Mouse (Mus musculus): Measurements from ENCODE around the gene Galnt9. TPM values are rescaled to one million over a fixed set of nuclear protein-coding genes. Genes with fewer than 3 reads are reported as not detected.

Galnt9 gene
- polyA plus RNA-seq, 1 experiment from 2014 or later = 23.9 TPM

DNA sequence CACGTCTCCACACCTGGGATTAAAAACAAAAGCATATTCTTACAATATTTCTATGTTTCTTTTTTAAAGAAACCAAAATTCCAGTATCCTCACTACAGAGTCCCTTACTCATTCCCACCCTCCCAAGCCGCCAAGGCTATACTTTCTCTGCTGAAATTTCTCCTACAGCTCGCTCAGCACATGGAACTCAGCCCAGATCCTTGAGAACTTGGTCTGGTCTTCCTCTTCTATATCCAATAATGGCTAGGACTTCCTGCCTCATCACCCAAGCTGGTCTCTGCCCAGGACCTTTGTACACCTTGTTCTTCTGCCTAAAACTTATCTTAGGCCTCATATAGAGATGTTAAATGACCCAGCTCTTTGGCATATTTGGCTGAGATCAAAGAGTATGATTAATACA lies 37.3 kb upstream of the Galnt9 start:
- H3K36me3 ChIP-seq (replicated peaks; ENCODE audit: control insufficient read depth, insufficient read depth) = no peaks in the 10 kb centered on the region
- WGBS = 80% methylated on average over 3 of the region's 3 CpGs
- ATAC-seq (ENCODE audit: low FRiP score) (no peak), DNase-seq (ENCODE audit: low spot score) (no peak)
- H3K27ac ChIP-seq = no peak overlapping the region
- no peaks in the 10 kb centered on the region for H3K27me3 ChIP-seq (ENCODE audit: control insufficient read depth, insufficient read depth, low read length)
- H3K4me3 ChIP-seq (replicated peaks; ENCODE audit: low read length) = no peak overlapping the region
- H3K9ac ChIP-seq = no peak overlapping the region
- H3K4me1 ChIP-seq (replicated peaks; ENCODE audit: control insufficient read depth, insufficient read depth, low read length) = peaks cover 14% of the 10 kb centered on the region
- no peaks in the 10 kb centered on the region for H3K9me3 ChIP-seq (ENCODE audit: control insufficient read depth, low read length)
- no peak overlapping the region for H3K4me2 ChIP-seq (replicated peaks)

DNA sequence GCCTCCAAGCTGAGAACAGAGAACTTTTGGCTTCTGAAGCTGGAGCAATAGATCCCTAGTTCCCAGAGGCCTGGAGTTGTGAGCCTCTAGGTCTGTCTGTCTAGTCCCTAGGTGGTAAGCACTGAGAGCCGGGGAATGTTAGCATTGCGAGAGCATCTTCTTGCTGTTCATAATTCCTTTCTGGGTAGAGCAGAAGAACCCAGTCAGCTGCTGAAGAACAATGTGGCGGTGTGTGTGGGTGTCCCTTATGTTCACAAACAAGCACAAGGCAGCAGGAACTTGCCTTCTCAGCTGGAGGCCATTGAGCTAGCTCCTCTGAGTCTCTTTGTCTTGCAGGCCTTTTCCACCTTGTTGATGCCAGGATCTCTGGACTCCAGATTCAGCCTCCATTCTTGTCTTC lies 36.2 kb upstream of the Galnt9 start:
- H3K4me1 ChIP-seq (replicated peaks; ENCODE audit: control insufficient read depth, insufficient read depth, low read length) = peaks cover 14% of the 10 kb centered on the region
- no peak overlapping the region for H3K4me3 ChIP-seq (replicated peaks; ENCODE audit: low read length)
- 75% methylated on average over 3 of the region's 3 CpGs for WGBS
- H3K9ac ChIP-seq = no peak overlapping the region
- no peak overlapping the region for H3K27ac ChIP-seq
- DNase-seq (ENCODE audit: low spot score) = no peak
- H3K36me3 ChIP-seq (replicated peaks; ENCODE audit: control insufficient read depth, insufficient read depth) = no peaks in the 10 kb centered on the region
- H3K27me3 ChIP-seq (ENCODE audit: control insufficient read depth, insufficient read depth, low read length) = no peaks in the 10 kb centered on the region
- ATAC-seq (ENCODE audit: low FRiP score) = no peak
- H3K9me3 ChIP-seq (ENCODE audit: control insufficient read depth, low read length) = no peaks in the 10 kb centered on the region
- no peak overlapping the region for H3K4me2 ChIP-seq (replicated peaks)

DNA sequence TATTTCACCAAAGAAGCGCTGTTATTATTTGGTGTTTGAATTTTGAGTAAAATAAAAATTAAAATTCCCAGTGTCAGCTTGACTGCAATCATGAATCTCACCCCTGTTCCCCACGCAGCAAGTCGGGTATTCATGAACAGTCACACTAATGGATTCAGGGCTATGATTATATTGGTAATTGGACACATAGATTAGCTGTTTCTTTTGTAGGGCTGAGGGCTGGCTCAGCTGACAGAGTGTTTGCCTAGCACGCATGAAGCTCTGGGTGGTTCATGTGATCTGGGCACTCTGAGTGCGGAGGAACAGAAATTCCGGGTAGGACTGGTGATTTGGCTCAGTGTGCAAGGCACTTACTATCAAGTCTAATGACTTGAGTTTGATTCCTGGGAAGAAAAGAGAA lies 33.8 kb upstream of the Galnt9 start:
- no peak overlapping the region for H3K4me3 ChIP-seq (replicated peaks; ENCODE audit: low read length)
- H3K27me3 ChIP-seq (ENCODE audit: control insufficient read depth, insufficient read depth, low read length) = no peaks in the 10 kb centered on the region
- H3K36me3 ChIP-seq (replicated peaks; ENCODE audit: control insufficient read depth, insufficient read depth) = no peaks in the 10 kb centered on the region
- no peak overlapping the region for H3K4me2 ChIP-seq (replicated peaks)
- ATAC-seq (ENCODE audit: low FRiP score) (no peak), DNase-seq (ENCODE audit: low spot score) (no peak)
- H3K9me3 ChIP-seq (ENCODE audit: control insufficient read depth, low read length) = no peaks in the 10 kb centered on the region
- no peak overlapping the region for H3K9ac ChIP-seq
- WGBS = 73% methylated on average over 6 of the region's 6 CpGs
- H3K27ac ChIP-seq = no peak overlapping the region
- H3K4me1 ChIP-seq (replicated peaks; ENCODE audit: control insufficient read depth, insufficient read depth, low read length) = peaks cover 13% of the 10 kb centered on the region

DNA sequence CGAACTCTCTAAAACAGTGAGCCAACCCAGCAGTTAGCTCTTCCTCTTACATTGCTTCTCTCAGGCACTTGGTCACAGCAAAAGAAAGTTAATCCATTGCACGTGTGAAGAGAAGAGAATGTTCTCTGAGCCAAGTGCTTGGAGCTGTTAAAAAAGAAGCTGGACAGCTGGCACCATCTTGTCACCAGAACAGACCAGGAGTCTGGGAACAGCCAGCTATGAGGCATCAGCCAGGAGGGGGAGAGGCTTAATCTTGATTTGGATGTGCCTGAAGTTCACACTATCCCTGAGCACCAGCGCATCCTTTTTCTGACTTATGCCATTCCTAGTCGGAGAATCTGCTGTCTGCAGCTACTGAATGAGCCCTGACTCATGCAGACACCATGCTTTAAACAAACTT lies 30.4 kb upstream of the Galnt9 start:
- DNase-seq (ENCODE audit: low spot score) (no peak), ATAC-seq (ENCODE audit: low FRiP score) (no peak)
- Histone ChIP-seq H3K4me3 (replicated peaks; ENCODE audit: low read length) (no peak overlapping the region), H3K9ac (no peak overlapping the region), H3K4me2 (replicated peaks) (no peak overlapping the region), H3K27me3 (ENCODE audit: control insufficient read depth, insufficient read depth, low read length) (no peaks in the 10 kb centered on the region), H3K9me3 (ENCODE audit: control insufficient read depth, low read length) (no peaks in the 10 kb centered on the region), H3K36me3 (replicated peaks; ENCODE audit: control insufficient read depth, insufficient read depth) (no peaks in the 10 kb centered on the region), H3K4me1 (replicated peaks; ENCODE audit: control insufficient read depth, insufficient read depth, low read length) (no peaks in the 10 kb centered on the region), H3K27ac (no peak overlapping the region)
- 84% methylated on average over 4 of the region's 4 CpGs for WGBS

DNA sequence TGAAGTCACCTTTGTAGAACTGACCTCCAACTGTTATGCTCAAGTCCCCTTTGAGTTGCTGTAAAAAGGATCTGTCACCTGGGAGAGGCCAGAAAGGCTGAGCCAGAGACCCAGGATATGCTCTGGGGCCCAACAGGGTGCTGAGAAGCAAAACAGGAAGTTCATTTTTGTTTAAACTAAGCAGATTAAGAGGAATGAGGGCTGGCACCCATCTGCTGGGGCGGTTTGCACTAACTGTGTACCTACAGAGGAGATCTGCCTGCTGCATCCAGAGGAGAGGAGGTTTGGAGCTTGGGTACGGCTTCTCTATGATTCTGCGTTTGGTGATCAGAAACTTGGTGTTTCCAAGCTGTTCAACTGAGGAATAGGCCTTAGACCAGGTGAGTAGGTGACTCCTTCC lies 29.5 kb upstream of the Galnt9 start:
- no peak for DNase-seq (ENCODE audit: low spot score)
- WGBS = 89% methylated on average over 3 of the region's 3 CpGs
- Histone ChIP-seq H3K9ac (no peak overlapping the region), H3K36me3 (replicated peaks; ENCODE audit: control insufficient read depth, insufficient read depth) (no peaks in the 10 kb centered on the region), H3K9me3 (ENCODE audit: control insufficient read depth, low read length) (no peaks in the 10 kb centered on the region), H3K4me3 (replicated peaks; ENCODE audit: low read length) (no peak overlapping the region), H3K4me1 (replicated peaks; ENCODE audit: control insufficient read depth, insufficient read depth, low read length) (no peaks in the 10 kb centered on the region), H3K4me2 (replicated peaks) (no peak overlapping the region), H3K27me3 (ENCODE audit: control insufficient read depth, insufficient read depth, low read length) (no peaks in the 10 kb centered on the region), H3K27ac (no peak overlapping the region)
- no peak for ATAC-seq (ENCODE audit: low FRiP score)

DNA sequence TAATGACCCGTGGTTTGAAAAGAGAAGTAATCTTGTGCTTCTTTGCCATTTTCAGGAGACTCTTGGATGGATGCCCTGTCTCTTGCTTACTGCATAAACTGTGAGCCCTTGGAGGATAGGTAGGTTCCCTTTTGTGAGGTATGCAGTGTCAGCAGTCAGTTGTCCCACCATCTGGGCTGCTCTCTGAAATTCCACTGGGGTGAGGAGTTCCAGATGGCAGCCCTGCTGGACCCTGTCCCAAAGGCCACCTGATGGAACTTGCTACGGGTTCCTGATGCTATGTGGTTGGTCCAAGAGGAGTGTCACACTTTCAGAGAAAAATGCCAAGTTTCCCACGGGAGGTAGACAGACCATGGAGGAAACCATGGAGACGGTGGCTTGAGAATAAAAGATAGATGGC lies 27.8 kb upstream of the Galnt9 start:
- no peak for DNase-seq (ENCODE audit: low spot score)
- ATAC-seq (ENCODE audit: low FRiP score) = no peak

DNA sequence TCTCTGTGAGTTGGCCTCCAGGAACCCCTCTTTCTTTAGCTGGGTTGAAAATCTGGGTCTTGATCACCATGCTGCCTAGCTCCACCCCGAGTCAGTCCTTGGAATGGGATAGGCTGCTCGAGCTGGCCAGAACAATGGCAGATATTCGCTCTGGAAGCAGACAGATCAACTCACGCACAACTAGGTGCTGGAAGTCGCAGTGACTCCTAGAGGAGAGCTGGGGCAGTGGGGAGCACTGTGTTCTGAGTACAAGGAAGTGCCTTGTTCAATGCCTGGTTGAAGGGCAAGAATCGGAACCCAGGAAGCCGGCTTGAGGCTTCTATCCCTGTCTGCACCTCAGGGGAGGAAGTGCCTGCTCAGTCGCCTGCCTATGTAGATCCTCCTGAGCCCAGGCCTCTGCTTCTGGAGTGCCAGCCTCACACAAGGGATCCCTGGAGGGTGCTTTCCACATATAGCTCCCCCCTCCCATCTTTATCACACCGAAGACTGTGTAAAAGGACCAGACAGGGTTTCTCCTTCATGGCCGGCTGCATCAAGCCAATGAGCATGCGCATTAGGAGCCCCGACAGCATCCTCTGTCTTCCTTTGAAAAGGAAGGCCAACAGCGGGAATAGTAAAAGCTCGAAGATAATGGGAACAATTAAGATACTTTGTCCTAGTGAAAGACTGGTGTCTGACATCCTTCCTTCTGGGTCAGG lies 25.9 kb upstream of the Galnt9 start:
- H3K27ac ChIP-seq = peak overlapping the region; percentile 57
- H3K27me3 ChIP-seq (ENCODE audit: control insufficient read depth, insufficient read depth, low read length) = no peaks in the 10 kb centered on the region
- ATAC-seq (ENCODE audit: low FRiP score) (0 out of 2 replicates have a peak, but pooled peaks have one; percentile 17), DNase-seq (ENCODE audit: low spot score) (peak; percentile 41)
- no peak overlapping the region for H3K4me3 ChIP-seq (replicated peaks; ENCODE audit: low read length)
- H3K36me3 ChIP-seq (replicated peaks; ENCODE audit: control insufficient read depth, insufficient read depth) = no peaks in the 10 kb centered on the region
- WGBS = 20% methylated on average over 14 of the region's 14 CpGs
- no peaks in the 10 kb centered on the region for H3K4me1 ChIP-seq (replicated peaks; ENCODE audit: control insufficient read depth, insufficient read depth, low read length)
- peak overlapping the region; percentile 20; the same call in 1 of the 2 replicates for H3K4me2 ChIP-seq (replicated peaks)
- H3K9ac ChIP-seq = no peak overlapping the region
- no peaks in the 10 kb centered on the region for H3K9me3 ChIP-seq (ENCODE audit: control insufficient read depth, low read length)

More for the DNA sequence above, 27.8 kb upstream of the Galnt9 start:
- Histone ChIP-seq H3K4me1 (replicated peaks; ENCODE audit: control insufficient read depth, insufficient read depth, low read length) (no peaks in the 10 kb centered on the region), H3K9me3 (ENCODE audit: control insufficient read depth, low read length) (no peaks in the 10 kb centered on the region), H3K4me2 (replicated peaks) (no peak overlapping the region), H3K4me3 (replicated peaks; ENCODE audit: low read length) (no peak overlapping the region), H3K9ac (no peak overlapping the region), H3K27ac (no peak overlapping the region), H3K36me3 (replicated peaks; ENCODE audit: control insufficient read depth, insufficient read depth) (no peaks in the 10 kb centered on the region), H3K27me3 (ENCODE audit: control insufficient read depth, insufficient read depth, low read length) (no peaks in the 10 kb centered on the region)
- WGBS = 68% methylated on average over 4 of the region's 4 CpGs

DNA sequence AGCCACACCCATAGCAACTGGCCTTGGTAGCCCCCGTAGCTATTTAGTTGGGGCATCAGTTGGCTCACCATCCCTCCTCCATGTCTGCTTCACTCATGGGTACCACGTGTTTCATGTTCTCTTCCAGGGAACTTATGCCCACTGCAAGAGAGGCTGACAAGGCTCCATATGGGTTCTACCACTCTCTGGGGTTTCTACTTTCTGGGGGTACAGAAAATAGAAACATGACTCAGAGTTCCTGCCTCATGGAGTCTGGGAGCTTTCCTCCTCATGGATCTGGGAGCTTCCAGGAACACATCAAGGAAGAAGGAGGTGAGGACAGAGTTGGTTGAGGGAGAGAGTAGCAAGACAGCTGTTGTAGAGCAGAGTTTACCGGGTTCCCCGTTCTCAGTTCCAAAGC lies 23.2 kb upstream of the Galnt9 start:
- DNase-seq (ENCODE audit: low spot score) = no peak
- ATAC-seq (ENCODE audit: low FRiP score) = no peak
- H3K4me3 ChIP-seq (replicated peaks; ENCODE audit: low read length) = no peak overlapping the region
- no peak overlapping the region for H3K9ac ChIP-seq
- H3K27ac ChIP-seq = no peak overlapping the region
- no peaks in the 10 kb centered on the region for H3K27me3 ChIP-seq (ENCODE audit: control insufficient read depth, insufficient read depth, low read length)
- no peak overlapping the region for H3K4me2 ChIP-seq (replicated peaks)
- no peaks in the 10 kb centered on the region for H3K36me3 ChIP-seq (replicated peaks; ENCODE audit: control insufficient read depth, insufficient read depth)
- H3K9me3 ChIP-seq (ENCODE audit: control insufficient read depth, low read length) = no peaks in the 10 kb centered on the region
- H3K4me1 ChIP-seq (replicated peaks; ENCODE audit: control insufficient read depth, insufficient read depth, low read length) = no peaks in the 10 kb centered on the region
- 89% methylated on average over 4 of the region's 4 CpGs for WGBS

DNA sequence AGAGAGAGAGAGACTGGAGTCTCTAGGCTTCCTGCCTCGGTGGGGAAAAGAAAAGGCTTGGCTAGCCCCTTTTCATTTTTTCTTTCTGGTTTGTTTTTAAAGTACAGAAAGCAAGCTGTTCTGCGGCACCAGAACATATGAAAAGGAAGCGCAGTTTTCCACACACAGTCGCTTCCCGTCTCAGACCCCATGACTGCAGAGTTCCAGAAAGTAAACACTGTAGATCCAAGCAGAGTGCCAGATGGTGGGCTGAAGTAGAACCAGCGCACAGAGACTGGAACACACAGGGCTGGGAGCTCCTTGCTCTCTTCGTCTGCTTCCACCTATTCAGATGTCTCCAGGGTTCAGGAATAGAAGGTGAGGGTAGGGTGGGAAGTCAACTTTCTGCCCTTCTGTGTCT lies 22.3 kb upstream of the Galnt9 start:
- Histone ChIP-seq H3K27me3 (ENCODE audit: control insufficient read depth, insufficient read depth, low read length) (no peaks in the 10 kb centered on the region), H3K9me3 (ENCODE audit: control insufficient read depth, low read length) (no peaks in the 10 kb centered on the region), H3K4me1 (replicated peaks; ENCODE audit: control insufficient read depth, insufficient read depth, low read length) (no peaks in the 10 kb centered on the region; the same call in 1 of the 2 replicates), H3K36me3 (replicated peaks; ENCODE audit: control insufficient read depth, insufficient read depth) (no peaks in the 10 kb centered on the region), H3K9ac (no peak overlapping the region), H3K4me2 (replicated peaks) (no peak overlapping the region), H3K27ac (no peak overlapping the region), H3K4me3 (replicated peaks; ENCODE audit: low read length) (no peak overlapping the region)
- 71% methylated on average over 7 of the region's 7 CpGs for WGBS
- DNase-seq (ENCODE audit: low spot score) (no peak), ATAC-seq (ENCODE audit: low FRiP score) (no peak)

DNA sequence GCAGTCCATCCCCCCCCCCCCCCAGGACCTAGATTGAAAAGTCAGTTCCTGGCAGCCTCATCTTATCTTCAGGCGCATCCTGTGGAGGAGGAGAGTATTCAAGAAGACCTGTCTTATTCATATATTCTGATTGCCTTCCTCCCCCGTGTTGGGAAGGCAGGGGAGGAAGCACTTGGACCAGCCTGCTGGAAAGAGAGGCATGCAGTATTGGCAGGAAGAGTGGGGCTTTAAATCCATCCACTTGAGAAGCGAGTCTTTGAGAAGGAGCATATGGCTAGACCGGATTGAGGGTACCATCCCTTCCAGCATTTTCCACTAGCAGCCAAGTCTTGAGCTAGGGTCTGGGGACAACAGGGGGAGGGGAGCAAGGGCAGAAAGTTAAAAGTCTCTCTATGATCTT lies 20.9 kb upstream of the Galnt9 start:
- DNase-seq (ENCODE audit: low spot score) (no peak), ATAC-seq (ENCODE audit: low FRiP score) (no peak)
- H3K9me3 ChIP-seq (ENCODE audit: control insufficient read depth, low read length) = no peaks in the 10 kb centered on the region
- no peaks in the 10 kb centered on the region; the same call in 1 of the 2 replicates for H3K4me1 ChIP-seq (replicated peaks; ENCODE audit: control insufficient read depth, insufficient read depth, low read length)
- H3K36me3 ChIP-seq (replicated peaks; ENCODE audit: control insufficient read depth, insufficient read depth) = no peaks in the 10 kb centered on the region
- H3K9ac ChIP-seq = no peak overlapping the region
- no peak overlapping the region for H3K27ac ChIP-seq
- H3K4me2 ChIP-seq (replicated peaks) = no peak overlapping the region
- H3K27me3 ChIP-seq (ENCODE audit: control insufficient read depth, insufficient read depth, low read length) = no peaks in the 10 kb centered on the region
- no peak overlapping the region for H3K4me3 ChIP-seq (replicated peaks; ENCODE audit: low read length)
- 88% methylated on average over 4 of the region's 4 CpGs for WGBS

All from hindbrain, embryonic 14.5 days (tissue).